Mouse (Mus musculus) mouse embryonic stem cell (cell line): Measurements from ENCODE around the gene Rbm18.
"Not testable (repeated sequence)": the region's sequence is repeated elsewhere in the genome, so short reads cannot be mapped to it uniquely, and the experiment has no call there.

Source experiments
- in situ Hi-C, 2 experiments: fragments of 300-500 bp; cut with MboI; formaldehyde crosslinking; loops; 1 replicate in 1 of 2; 3 replicates in 1 of 2; pipeline ENCODE4 v1.14.3; 2019 to 2020; ENCODE audit warnings: low sequenced_read_pairs in 2 of 2, low pct_unique_long_range_greater_than_20kb in 1 of 2, mixed read lengths in 1 of 2; ENCODE audit not compliant: unreplicated experiment in 1 of 2

The Rbm18 gene

GRCm38 (mm10) chr2:36136300-36136941, at the start of gene Rbm18, which contains the start of gene Mrrf:
Gene Rbm18, minus strand, starts transcription at chr2:36136773.
Gene Mrrf, plus strand, starts transcription at chr2:36136389.
- in situ Hi-C loops: no loop called here

GRCm38 (mm10) chr2:36184876-36185275, 48.3 kb upstream of the Rbm18 start:
- in situ Hi-C loops: no loop called here

- in situ Hi-C loops: no loop called here
These were observed 47.6 kb upstream of the Rbm18 start for GRCm38 (mm10) chr2:36184192-36184591.

- in situ Hi-C loops: no loop called here
These were observed 46.7 kb upstream of the Rbm18 start for GRCm38 (mm10) chr2:36183278-36183677.

GRCm38 (mm10) chr2:36181587-36182368, 45.2 kb upstream of the Rbm18 start:
- in situ Hi-C loops: not testable (repeated sequence)

- in situ Hi-C loops: no loop called here
These were observed 42.9 kb upstream of the Rbm18 start for GRCm38 (mm10) chr2:36179487-36179886.

GRCm38 (mm10) chr2:36172574-36172973, 36.0 kb upstream of the Rbm18 start:
- in situ Hi-C loops: no loop called here

- in situ Hi-C loops: no loop called here
These were observed 35.6 kb upstream of the Rbm18 start for GRCm38 (mm10) chr2:36172136-36172535.

GRCm38 (mm10) chr2:36169176-36169575, 32.6 kb upstream of the Rbm18 start:
- in situ Hi-C loops: no loop called here

- in situ Hi-C loops: no loop called here
These were observed 31.5 kb upstream of the Rbm18 start for GRCm38 (mm10) chr2:36167990-36168618.

- in situ Hi-C loops: no loop called here
These were observed 22.8 kb upstream of the Rbm18 start for GRCm38 (mm10) chr2:36159336-36159735.

- in situ Hi-C loops: no loop called here
These were observed 20.9 kb upstream of the Rbm18 start for GRCm38 (mm10) chr2:36157461-36157860.

GRCm38 (mm10) chr2:36152401-36152800, 15.8 kb upstream of the Rbm18 start:
- in situ Hi-C loops: not testable (repeated sequence)

GRCm38 (mm10) chr2:36148876-36149365, 12.3 kb upstream of the Rbm18 start:
- in situ Hi-C loops: no loop called here

- in situ Hi-C loops: no loop called here
These were observed 2.5 kb upstream of the Rbm18 start for GRCm38 (mm10) chr2:36139096-36139495.

GRCm38 (mm10) chr2:36135887-36136286, 686 bp downstream of the Rbm18 start:
- in situ Hi-C loops: no loop called here

- in situ Hi-C loops: no loop called here
These were observed 7.5 kb downstream of the Rbm18 start for GRCm38 (mm10) chr2:36129051-36129450.

GRCm38 (mm10) chr2:36127973-36128372, 8.6 kb downstream of the Rbm18 start:
- in situ Hi-C loops: no loop called here

- in situ Hi-C loops: no loop called here
These were observed 9.7 kb downstream of the Rbm18 start for GRCm38 (mm10) chr2:36126795-36127429.
